Mouse (Mus musculus) kidney, postnatal 36 days (tissue): Measurements from ENCODE around the gene Cnn2.
"Not testable (repeated sequence)": the region's sequence is repeated elsewhere in the genome, so short reads cannot be mapped to it uniquely, and the experiment has no call there.

ENCODE experiments used
- DNase-seq, 2 experiments: peaks; one replicate each; pipeline ENCODE4 v3.0.0; 2021 to 2022; ENCODE audit warnings: mixed read lengths in 2 of 2

Cnn2 gene

DNA sequence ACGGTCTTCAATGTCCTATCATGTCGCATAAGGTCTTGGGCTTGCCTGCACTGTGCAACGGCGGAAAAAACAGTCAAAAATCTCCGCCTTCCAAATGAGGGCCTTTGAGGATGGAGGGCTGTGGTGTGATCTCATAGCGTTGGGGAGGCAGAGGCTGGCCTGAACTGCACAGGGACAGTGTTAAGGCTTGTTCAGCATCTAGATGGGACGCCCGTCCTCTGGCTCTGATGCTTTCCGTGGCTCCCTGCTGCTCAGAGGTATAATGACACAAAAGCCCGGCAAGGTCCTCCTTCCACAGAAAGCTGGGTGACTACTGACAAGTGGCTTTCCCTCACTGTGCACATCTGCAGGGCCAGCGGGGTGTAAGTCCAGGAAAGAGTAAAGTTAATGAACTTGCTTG is 31.8 kb downstream of the Cnn2 start:
- no peak for DNase-seq

DNA sequence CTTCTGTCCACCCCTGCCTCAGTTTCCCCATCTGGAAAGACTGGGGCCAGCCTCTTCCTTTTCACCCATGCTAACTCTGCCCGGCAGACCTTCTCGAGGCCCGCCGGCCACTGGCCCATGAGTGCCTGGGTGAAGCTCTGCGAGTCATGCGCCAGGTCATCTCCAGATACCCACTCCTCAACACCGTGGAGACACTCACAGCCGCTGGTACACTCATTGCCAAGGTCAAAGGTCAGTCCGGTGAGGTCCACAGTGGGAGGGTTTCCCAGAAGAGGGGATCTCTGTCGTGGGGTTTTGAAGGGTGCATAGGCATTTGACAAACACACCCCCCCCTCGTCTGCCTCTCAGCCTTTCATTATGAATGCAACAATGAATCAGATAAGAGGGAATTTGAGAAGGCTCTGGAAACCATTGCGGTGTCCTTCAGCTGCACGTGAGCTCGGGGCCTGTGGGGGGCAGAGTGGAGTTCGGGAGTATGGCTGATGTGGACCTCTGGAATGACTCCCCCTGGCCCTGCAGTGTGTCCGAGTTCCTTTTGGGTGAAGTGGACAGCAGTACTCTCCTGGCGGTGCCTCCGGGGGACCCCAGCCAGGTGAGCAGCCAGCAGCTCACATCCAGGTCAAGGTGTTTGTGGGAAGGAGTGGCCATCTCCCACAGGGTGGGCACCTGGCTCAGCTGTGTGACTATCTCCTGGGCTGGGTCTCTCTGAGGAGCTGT is 32.4 kb downstream of the Cnn2 start:
- DNase-seq = no peak

DNA sequence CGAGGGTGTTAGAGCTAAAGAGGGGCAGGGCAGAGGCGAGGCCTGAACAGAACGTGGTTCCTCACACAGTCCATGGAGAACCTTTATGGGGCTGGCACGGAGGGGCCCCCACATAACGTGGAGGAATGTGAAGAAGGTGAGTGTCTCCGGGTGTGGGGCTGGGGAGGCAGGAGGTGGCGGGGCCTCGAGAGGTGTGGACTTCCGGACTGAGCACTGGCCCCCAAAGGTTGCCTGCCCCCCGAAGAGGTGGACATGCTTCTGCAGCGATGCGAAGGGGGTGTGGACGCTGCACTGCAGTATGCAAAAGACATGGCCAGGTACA is 32.9 kb downstream of the Cnn2 start:
- DNase-seq = no peak

DNA sequence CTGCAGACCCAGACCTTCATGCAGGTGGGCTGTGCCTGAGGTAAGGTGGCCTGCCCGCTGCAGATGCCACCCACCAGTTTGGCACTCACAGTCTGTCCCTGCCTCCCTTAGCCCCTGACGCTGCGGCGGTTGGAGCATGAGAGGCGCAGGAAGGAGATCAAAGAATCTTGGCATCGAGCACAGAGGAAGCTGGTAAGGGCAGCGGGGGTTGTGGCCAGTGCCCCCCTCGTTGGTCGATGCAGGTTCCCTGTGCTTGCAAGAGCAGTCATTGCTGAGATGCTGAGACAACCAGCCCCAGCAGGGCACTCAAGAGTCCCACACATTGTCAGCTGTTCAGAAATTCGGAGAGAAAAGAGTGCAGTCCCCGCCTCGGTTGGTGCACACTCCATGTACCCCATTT is 33.8 kb downstream of the Cnn2 start:
- no peak for DNase-seq

DNA sequence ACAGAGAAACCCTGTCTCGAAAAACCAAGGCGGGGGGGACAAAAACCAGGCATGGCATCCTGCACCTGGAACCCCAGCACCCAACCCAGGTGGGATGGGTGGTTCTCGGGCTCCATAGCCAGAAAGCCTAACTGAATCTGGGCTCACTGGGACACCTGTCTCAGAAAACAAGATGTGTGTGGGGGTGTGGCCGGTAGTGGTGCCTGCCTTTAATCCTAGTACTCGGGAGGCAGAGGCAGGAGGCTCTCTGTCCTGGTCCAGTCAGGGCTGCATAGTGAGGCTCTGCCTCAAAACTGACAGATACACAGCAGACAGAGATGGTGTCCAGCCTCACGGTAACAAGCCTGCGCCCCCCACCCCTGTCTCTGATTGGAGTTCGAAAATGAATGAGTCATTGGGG is 34.4 kb downstream of the Cnn2 start:
- DNase-seq = no peak

DNA sequence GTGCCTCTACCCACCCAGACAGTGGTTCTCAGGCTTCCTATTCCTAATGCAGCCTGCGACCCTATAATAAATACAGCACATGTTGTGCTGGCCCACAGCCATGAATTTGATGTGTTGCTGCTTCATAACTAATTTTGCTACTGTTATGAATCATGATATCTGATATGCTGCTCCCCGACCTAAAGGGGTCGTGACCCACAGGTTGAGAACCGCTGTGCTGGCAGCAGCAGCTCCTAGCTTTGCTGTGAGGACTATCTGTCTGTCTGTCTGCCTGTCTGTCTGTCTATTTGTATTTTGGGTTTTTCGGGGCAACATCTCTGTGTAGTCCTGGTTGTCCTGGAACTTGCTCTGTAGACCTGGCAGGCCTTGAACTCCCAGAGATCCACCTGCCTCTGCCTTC is 35.4 kb downstream of the Cnn2 start:
- no peak for DNase-seq

DNA sequence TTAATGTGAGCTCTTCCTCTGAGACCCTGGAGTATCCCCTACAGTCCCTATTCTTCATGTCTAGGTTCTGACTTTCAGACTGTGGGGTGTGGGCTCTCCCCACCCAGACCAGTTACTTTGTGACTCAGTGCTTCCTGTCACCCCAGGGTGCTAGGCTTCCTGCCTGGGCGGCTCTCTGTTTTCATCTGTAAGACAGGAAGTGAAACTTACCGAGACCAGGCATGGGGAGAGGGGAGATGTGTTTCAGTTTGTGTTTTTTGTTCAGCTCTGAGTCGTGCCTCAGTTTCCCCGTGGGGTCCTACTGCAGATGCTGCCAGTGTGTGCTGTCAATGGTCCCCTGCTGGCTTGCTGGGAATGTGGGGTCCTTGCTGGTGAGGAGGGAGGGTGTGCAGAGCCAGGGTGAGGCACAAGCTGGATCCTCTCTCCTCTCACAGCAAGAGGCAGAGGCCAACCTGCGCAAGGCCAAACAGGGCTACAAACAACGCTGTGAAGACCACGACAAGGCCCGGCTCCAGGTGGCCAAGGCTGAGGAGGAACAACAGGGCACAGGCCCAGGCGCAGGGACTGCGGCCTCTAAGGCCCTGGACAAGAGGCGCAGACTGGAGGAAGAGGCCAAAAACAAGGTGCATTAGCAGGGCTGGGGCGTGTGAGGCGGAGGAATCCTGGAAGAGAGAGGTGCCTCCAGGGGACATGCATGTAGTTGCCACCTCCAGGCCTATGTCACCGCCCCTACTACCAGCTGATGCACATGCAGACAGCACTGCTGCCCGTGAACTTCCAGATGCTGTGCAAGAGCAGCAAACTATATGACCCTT is 36.1 kb downstream of the Cnn2 start:
- DNase-seq = no peak

DNA sequence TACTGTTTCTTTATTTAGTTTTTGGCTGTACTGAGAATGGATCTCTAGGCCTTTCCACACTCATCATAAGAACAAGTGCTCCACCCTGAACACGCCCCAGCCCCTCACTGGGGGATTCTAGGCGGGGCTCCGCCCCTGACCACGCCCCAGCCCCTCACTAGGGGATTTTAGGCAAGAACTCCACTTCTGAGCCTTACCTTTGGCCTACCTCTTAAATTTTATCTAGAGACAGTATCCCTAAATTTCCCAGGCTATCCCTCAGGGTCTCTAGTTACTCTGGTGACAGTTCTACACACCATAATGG is 36.6 kb downstream of the Cnn2 start:
- DNase-seq = no peak

DNA sequence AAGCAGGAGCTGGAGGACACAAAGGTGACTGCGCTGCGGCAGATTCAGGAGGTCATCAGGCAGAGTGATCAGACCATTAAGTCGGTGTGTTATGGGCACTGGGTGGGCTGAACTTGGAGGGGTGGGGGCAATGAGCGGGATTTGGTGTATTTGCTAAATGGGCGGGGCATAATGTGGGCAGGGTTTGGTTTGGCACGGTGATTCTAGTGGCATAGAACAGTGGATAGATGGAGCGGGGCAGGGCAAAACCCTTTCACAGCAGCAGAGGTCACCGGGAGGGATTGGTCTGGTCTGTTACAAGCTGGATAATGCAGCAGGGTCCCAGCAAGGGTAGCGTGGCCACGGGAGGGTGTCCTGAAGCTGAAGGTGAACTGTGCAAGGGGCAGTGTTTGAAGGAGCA is 37.1 kb downstream of the Cnn2 start:
- no peak for DNase-seq

DNA sequence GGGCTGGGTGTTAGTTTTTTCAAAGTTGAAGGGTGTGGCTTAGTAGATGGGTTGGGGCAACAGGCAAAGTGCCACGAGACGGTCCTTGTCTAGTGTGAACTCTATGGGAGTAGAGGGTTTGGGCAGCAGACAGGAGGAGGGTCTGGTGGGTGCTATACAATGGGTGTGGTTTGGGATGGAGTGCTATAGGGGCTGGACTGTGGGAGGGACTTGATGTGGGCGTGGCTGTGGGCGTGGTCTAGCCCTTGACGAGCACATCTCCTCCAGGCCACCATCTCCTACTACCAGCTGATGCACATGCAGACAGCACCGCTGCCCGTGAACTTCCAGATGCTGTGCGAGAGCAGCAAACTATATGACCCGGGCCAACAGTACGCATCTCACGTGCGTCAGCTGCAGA is 37.5 kb downstream of the Cnn2 start:
- DNase-seq = peak in 1 of 2 experiments; percentile 38

DNA sequence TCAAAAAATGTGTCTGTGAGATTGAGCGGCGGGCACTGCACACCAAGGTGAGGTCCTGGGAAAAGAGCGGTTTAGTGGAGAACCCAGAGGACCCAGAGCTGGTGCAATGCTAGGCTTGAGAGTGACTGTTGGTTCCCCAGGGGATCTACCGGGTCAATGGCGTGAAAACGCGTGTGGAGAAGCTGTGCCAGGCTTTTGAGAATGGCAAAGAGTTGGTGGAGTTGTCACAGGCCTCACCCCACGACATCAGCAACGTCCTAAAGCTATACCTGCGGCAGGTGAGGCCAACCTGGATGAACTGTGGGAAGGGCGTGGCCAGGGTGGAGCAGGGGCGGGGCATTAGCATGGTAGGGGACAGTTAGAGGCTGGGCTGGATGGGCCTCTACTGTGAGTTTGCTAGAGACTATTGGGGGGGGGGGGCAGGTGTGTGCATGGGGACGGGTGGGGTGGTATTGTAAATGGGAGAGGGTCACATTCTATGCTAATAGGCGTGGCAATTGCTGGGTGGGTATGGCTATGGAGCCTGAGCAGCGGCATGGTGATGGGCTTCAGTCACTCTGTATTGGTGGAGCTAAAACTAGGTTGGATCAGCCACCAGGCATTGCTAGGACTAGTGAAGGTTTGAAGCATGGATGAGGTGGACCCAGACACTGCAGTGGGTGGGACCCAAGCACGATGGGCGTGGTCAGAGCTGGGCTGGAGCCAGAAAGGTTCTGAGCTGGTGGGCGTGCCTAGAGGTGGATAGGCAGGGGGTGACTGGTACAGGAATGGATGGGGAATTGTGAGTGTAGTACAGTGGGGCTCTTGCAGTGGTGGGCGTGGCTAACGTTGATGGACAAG is 39.5 kb downstream of the Cnn2 start:
- no peak for DNase-seq

DNA sequence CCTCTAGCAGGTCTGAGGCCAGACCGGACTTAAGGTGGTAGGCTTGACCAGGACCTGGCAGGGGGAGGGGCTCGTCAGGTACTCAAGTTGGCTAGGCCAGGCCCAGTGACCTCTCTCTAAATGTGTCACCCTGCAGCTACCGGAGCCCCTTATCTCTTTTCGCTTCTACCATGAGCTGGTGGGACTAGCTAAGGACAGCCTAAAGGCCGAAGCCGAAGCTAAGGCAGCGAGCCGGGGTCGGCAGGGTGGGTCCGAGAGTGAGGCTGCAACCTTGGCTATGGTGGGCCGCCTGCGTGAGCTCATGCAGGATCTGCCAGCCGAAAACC is 40.1 kb downstream of the Cnn2 start:
- no peak for DNase-seq

DNA sequence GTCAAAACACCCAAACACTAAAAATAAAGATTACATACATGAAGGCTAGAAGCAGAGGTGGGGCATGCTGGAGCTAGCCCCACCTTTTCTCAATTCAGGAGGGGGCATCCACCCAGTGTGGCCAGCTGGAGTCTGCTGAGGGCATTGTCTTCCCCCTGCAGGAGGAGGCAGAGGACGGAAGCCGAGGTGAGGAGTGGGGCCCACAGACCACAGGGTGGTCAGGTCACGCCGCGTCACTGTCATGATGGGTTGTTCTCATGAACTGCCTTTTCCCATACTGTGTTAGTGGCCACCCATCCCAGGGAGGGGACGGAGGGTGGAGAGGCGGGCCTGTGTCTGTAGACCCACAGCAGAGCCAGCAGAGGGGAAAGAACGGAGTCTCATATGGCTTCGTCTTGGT is 41.8 kb downstream of the Cnn2 start:
- no peak for DNase-seq

DNA sequence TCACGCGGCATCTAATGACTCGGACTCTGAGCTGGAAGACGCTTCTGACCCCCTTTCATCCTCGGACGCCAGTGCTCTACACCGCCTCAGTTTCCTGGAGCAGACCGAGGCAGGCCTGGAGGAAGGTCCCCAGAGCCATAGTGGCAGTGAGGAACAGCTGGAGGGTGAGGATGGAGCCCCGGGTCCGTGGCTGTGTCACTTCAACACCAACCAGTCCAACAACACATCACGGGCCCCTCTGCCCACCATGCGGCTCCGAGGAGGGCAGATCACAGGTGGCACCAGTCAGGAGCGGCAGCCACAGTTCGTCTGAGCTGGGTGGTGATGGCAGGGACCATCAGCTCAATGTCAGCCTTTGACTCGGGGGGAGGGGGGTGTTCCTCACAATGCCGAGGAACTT is 42.4 kb downstream of the Cnn2 start:
- no peak for DNase-seq

DNA sequence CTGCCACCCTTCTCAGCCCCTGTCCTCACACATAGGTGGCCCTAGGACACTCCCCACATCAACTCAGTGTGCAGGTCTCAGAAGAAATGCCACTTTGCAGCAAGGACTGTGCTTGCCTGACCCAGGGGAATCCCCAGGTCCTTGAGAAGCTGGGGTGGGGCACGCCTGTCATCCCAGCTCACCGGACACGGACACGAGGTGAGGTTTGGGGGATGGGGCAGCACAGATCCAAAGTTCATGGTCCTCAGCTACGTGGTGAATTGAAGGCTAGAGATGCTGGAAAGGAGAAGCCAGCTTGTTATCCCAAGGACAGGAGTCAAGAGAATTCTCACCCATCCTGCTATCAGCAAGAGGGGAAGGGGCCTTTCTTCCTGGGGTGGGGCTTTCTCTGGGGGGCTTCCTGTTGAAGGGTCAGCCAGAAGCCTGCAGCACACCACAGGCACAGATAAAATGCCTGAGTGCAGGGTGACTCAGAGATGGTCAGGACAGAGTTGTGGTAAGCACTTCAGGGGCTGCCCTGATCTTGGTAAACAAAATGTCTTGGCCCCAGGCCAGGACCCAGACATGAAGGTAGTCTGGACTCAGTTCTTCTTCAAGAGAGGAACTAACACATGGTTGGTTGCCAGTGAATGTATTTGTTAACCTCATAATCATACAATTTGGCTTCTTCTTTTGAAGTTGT is 44.6 kb downstream of the Cnn2 start:
- peak; percentile 71 to 77 for DNase-seq

DNA sequence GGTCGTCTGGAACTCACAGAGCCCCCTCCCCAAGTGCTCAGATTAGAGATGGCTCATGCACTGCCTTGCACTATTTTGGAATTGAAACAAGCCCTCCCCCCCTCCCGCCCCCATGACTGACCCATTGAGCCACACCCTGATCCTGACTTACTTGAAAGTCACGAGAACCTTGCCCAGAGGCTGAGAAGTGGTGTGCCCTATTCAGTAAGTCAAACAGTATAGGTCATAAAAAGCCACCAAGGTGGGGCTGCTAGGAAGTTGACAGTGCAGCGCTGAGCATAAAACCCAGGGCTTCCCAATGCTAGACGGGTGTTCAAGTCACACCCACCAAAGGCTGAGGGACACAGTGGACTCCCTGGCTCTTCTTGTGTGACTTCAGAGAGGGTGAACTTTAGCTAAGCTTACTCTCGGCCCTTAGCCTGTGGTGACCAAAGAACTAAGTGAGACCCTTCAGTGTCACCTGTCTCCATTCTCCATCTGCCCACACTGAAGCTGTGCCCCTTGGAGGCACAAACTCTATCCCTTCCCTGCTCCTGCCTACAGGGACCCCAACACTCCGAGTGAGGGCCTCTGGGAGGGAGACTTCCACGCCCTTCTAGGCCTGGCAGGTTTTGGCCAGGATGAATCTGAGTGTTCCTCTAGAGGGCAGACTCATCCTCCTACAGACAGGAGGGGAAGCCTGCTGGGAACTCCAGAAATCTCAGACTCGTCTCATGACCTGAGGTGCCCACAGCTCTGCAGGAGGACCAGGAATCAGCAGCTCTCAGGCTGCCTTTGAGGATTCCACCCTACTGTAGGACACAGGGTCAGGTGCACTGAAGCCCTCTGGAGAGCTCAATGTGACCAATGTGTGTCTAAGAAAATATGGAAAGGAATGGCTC is 45.4 kb downstream of the Cnn2 start:
- peak; percentile 63 to 67 for DNase-seq

DNA sequence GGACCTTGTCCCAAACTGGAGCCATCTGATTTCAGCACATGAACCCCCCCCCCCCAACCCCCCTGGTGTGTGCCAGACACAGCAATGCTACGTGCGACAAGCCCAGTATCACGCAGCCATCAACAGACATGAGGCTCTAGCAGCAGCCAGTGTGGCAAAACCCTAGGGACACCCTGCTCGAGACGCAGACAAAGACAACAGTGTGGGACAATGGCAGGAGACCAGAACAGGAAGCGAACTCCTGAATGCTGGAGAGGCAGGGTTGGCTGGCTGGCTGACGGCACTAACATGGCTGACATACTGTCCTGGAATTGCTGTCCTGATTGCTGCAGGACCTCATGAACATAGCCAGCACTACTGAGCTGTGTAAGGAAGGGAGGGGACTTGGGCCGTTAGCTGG is 46.8 kb downstream of the Cnn2 start:
- no peak for DNase-seq

DNA sequence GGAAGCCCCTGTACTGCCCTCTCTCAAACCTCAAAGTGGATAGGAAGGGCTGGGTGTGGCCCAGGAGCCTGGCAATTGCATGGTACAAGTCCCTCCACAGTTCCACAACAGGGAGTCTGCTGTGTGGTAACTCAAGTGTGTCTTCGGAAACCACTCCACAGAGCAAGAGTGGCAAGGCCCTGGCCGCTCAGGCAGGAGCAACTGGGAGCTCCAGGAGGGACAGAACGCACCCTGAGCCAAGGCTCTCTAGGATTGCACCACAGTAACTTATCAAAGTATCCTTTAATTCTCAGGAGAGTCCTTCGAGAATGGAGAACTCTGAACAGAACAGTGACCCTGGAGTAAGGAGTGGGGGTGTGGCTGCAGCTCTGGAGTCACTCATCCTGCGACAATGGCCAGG is 47.3 kb downstream of the Cnn2 start:
- no peak for DNase-seq

DNA sequence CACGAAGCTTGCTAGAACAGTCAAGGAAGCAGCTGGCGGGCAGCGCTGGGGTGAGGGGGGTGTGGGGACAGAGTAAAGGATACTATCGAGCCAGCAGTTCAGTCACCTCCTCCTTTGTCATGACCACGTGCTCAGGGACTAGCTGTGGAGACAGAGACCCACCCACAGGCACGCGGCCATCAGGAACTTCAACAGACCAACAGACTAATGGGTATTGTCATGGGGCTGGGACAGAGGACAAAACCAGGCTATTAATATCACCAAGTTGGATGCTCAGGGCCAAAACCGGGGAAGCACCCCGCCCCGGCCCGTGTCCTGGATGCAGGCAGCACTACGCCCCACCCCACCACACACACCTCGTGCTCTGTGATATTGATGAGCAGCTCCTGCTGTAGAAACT is 48.4 kb downstream of the Cnn2 start:
- DNase-seq = peak; percentile 48 to 60

DNA sequence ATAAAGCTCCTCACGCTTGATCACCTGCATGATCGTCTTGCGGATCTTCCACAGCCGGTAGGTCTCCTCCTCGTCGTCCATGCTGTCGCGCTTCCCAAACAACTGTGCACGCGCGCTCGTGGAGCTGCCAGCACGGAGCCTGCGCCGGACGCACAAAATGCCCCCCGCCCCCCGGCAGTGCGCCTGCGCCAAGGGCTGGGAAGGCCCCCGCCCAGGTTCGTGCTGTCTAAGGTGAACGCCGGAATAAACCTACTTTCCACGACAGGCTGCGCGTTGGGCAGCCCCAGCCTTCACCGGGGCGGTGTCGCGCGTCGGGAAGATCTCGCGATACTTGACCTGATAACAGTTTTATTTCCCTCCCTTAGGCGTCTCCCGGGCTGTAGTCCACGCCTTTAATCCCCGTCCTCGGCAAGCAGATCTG is 51.2 kb downstream of the Cnn2 start, which contains the start of gene Polr2e:
Polr2e (minus strand) TSS at position 237 of the 421 bp plus-strand sequence.
- DNase-seq = peak; percentile 97 to 98

DNA sequence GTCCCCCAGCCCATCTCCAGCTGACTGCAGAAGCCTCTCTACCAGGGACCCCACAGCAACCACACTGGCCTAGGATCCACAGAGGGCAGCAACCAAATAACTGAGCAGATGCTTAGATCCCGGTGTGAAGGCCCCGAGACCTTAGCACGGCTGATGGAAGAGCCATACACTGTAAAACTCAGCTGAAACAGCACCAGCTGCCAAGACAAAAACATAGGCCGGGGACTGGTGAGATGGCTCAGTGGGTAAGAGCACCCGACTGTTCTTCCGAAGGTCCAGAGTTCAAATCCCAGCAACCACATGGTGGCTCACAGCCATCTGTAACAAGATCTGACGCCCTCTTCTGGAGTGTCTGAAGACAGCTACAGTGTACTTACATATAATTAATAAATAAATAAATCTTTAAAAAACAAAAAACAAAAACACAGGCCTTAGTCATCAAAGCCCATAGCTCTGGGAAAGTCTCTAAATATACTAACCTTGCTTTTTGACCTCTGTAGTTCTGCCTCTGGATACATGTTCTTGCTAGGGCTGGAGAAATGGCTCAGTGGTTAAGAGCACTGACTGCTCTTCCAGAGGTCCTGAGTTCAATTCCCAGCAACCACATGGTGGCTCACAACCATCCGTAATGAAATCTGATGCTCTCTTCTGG is 53.2 kb downstream of the Cnn2 start:
- DNase-seq = not testable (repeated sequence)

DNA sequence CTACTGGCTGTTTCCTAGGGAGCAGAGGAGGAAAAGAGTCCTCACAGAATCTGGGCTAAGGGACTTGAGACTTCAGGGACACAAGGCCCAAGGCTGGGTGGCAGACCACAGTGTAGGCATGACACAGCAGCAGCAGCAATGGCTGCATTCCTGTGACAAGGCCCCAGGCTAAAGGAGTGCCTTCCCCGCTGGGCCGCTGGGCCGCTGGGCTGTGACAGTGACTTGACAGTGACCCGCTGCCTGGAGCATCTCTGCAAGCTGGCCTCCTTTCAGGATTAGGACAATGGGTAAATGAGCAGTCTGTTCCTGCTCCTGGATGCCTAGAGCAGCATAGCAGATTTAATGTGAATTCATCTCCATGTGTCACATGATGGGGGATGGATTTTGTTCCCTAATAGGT is 55.7 kb downstream of the Cnn2 start:
- no peak for DNase-seq
